Mouse (Mus musculus) forebrain, embryonic 10.5 days (tissue): ENCODE results near the gene Psma6. TPM values are rescaled to one million over a fixed set of nuclear protein-coding genes. Genes with fewer than 3 reads are reported as not detected.

Experiments
- DNase-seq: peaks from one replicate; pipeline ENCODE4 v3.0.0-alpha.2; 2017; ENCODE audit warnings: low spot score; ENCODE audit errors: extremely low spot score
- H3K27ac ChIP-seq: fragments of 300-500 bp; sonication (generic); 2 replicates; pipeline ENCODE4 v1.5.1; 2016; ENCODE audit warnings: mild to moderate bottlenecking
- H3K27me3 ChIP-seq: fragments of 300-500 bp; sonication (generic); 2 replicates; pipeline ENCODE4 v1.6.1; 2016; ENCODE audit warnings: mild to moderate bottlenecking; ENCODE audit not compliant: poor library complexity, severe bottlenecking
- H3K36me3 ChIP-seq: fragments of 300-500 bp; sonication (generic); replicated peaks from 2 replicates; pipeline ENCODE4 v1.6.1; 2016; ENCODE audit warnings: mild to moderate bottlenecking, moderate library complexity
- H3K4me1 ChIP-seq: fragments of 300-500 bp; sonication (generic); 2 replicates; pipeline ENCODE4 v1.6.1; 2016
- H3K4me3 ChIP-seq: fragments of 300-500 bp; sonication (generic); 2 replicates; pipeline ENCODE4 v1.5.1; 2016; ENCODE audit warnings: mild to moderate bottlenecking, moderate library complexity
- H3K9me3 ChIP-seq: fragments of 300-500 bp; sonication (generic); 2 replicates; pipeline ENCODE4 v1.6.1; 2016; ENCODE audit warnings: mild to moderate bottlenecking, moderate library complexity
- WGBS: fragments of 180-500 bp; shearing (Covaris S2); methylation state at CpG from one replicate; pipeline ENCODE4 v1.1.7; 2016; 5-methylcytosine and 5-hydroxymethylcytosine counted together
- polyA plus RNA-seq: library from polyadenylated mRNA; unstranded; fragments of >200 nt; fragmentation: Nextera tagmentation; extraction: Ambion mirVana; gene quantifications from 2 replicates; pipeline ENCODE4 v1.2.1, GENCODE M21; 2016

Gene Psma6
- polyA plus RNA-seq, 1 experiment from 2014 or later = 503 TPM

DNA sequence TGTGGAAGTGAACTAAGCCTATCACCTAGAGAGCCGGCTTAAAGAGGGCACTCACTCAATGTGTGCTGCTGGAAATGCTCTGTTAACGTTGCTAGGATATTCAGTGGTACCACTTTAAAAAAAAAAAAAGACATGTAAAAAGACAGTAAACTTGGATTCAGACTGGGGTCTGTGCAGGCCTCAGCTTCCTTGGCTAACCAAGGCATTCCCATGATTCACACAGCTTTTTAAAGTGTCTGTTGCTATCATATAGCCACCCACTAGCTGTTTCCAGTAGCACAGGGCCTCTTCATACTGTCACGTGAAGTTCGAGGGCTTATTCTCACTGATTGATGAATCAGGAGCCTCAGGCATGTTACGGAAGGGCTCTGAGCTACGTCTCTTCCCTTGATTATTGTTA is 78.4 kb downstream of the Psma6 start:
- H3K27ac ChIP-seq = no peak overlapping the region

DNA sequence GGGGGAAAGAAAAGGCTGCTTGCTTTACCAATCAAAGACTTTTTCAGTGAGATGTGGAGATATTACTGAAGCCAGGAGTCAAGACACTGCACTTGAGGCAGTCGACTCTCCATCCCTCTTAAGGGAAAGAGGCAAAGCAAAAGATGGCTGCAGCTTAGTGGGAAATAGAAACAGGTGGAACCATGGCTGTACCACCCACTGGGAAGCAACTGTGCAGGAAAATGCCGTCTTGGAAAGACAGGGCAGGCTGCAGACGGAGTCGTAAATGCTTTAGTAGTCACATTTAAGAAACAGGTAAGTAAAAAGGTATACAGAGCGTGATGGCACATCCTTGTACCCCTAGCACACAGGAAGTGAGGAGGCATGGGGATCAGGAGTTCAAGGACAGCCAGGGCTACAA is 79.1 kb downstream of the Psma6 start:
- no peak overlapping the region for H3K27ac ChIP-seq

More for the DNA sequence above, 78.4 kb downstream of the Psma6 start:
- peaks cover 47% of the 10 kb centered on the region for H3K4me1 ChIP-seq
- no peaks in the 10 kb centered on the region; the same call in 1 of the 2 replicates for H3K27me3 ChIP-seq
- no peak for DNase-seq
- no peaks in the 10 kb centered on the region for H3K9me3 ChIP-seq
- H3K4me3 ChIP-seq = no peak overlapping the region
- 85% methylated on average over 6 of the region's 6 CpGs for WGBS
- H3K36me3 ChIP-seq = no peaks in the 10 kb centered on the region

DNA sequence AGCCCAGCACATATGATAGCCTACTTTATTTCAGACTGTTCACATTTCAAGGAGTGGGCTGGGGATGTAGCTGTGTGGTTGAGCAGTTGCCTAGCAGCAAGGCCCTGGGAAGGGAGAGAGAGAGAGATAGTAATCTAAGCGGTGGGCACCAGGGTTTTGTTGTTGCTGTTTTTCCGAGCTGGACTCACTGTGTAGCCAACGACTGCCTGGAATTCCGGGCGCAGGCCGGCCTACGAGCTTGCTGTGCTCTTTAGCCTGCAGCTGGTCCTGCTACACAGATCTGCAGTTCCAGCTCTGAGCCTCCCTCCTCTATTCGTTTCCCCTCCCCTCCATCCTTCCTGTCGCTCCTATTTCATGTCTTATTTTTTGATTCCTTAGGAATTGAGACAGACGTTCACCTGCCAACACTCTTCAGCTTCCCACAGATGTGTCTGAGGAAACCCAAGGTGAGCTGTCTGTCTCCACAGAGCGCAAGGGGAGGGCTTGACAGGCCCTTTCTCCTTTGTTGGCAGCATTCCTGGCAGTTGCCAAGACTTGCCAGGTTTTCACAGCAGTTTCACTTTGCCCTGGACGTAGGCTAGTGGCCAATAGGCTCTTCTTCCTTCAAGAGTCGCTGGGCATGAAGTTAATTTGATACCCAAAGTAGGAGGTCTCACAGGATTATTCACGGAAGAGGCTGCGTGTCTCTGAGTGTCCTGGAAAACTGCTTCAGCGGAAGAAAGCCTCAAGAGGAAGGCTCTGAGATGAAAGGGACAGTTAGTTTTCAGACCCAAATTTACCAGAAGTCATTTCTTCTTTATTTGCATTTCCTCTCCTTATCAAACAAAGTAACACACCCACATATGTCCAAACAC is 80.2 kb downstream of the Psma6 start:
- WGBS = 51% methylated on average over 16 of the region's 16 CpGs
- Histone ChIP-seq H3K27ac (peak overlapping the region; percentile 67), H3K4me1 (peaks cover 55% of the 10 kb centered on the region), H3K4me3 (no peak overlapping the region), H3K9me3 (no peaks in the 10 kb centered on the region), H3K36me3 (no peaks in the 10 kb centered on the region), H3K27me3 (peaks cover 6% of the 10 kb centered on the region; the same call in 1 of the 2 replicates)
- DNase-seq = peak; percentile 32

More for the DNA sequence above, 79.1 kb downstream of the Psma6 start:
- peaks cover 1% of the 10 kb centered on the region; the same call in 1 of the 2 replicates for H3K27me3 ChIP-seq
- DNase-seq = no peak
- WGBS = 79% methylated on average over 5 of the region's 5 CpGs
- no peaks in the 10 kb centered on the region for H3K9me3 ChIP-seq
- no peaks in the 10 kb centered on the region for H3K36me3 ChIP-seq
- no peak overlapping the region for H3K4me3 ChIP-seq
- H3K4me1 ChIP-seq = peaks cover 53% of the 10 kb centered on the region

DNA sequence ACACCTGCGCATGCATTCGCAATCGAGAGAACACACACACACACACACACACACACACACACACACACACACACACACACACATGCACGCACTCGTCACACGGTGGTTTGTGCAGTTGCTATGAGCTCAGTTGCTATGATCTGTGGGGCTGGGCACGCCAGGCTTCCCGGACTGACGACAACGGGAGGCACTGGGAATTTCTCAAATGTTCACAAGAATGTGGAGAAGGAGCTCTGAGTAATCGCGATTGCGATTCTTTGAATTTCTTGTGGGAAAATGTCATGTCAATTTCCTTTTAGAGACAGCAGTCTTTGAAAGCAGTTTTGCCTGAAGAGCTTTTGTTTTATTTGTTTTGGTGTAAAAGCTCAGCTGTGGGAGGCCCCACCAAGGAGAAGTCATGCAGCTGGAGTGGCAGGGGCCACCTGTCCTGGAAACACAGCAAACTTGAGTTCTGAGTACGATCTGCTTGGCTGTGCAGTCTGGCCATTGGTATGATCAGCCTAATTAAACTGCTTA is 80.9 kb downstream of the Psma6 start:
- Histone ChIP-seq H3K27me3 (peaks cover 10% of the 10 kb centered on the region; the same call in 1 of the 2 replicates), H3K9me3 (no peaks in the 10 kb centered on the region), H3K4me1 (peaks cover 57% of the 10 kb centered on the region), H3K36me3 (no peaks in the 10 kb centered on the region), H3K4me3 (no peak overlapping the region), H3K27ac (peak overlapping the region; percentile 35; the same call in 1 of the 2 replicates)
- no peak for DNase-seq
- 80% methylated on average over 14 of the region's 14 CpGs for WGBS

DNA sequence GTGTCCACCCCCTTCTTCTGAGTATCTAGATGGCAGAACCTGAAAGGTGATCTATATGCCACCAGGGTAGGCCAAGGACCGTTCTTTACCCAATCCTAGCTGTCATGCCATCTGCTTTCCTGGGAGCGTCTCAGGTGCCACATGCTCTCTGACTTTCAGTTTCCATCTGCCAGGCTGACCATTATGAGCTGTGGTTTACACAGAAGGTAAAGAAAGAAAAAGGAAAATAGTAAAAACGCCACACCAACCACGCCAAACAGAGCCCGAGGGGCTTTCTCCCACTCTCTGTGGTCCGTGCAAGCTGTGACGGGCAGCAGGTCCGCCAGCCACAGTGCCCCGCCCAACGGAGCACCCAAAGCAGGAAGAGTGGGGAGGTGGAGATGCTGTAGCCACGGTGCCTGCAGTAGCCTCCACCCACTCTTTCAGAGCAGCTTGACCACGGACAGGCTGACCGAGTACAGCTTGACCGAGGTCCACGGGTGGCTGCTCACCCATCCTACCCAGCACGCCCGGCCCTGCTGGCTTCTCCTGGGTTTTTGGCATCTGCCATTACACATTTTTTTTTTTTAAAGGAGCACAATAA is 81.5 kb downstream of the Psma6 start:
- Histone ChIP-seq H3K4me1 (peaks cover 63% of the 10 kb centered on the region), H3K27me3 (peaks cover 10% of the 10 kb centered on the region; the same call in 1 of the 2 replicates), H3K27ac (peak overlapping the region; percentile 35; the same call in 1 of the 2 replicates), H3K4me3 (no peak overlapping the region), H3K36me3 (no peaks in the 10 kb centered on the region), H3K9me3 (no peaks in the 10 kb centered on the region)
- WGBS = 88% methylated on average over 17 of the region's 17 CpGs
- DNase-seq = no peak

DNA sequence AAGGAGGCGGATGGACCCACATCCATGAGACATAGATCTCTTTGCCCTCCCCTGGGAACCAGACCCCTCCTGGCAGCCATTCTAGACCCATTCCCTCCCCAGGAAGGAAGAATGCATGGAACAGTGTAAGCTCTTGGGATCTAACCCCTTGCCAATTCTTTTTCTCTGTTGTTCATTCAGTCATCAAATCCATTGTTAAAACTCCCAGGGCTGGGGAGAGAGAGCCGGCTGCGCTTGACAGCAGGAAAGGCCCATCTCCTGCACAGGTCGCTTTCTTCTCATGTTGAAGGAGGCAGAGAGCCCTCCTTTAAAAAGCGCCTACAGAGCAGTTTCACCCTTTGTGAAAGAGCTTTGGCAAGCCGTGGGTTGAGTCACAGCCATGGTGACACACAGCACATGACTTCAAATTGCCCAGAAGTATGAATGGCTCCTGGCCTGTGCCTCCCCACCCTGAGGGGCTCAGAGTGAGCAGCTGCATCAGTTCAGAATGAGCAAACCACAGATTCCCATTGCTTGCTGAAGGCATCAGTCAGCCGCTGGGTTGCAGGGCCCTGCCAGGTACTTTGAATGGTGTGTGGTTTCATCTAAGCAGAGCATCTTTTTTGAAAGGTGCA is 82.2 kb downstream of the Psma6 start:
- Histone ChIP-seq H3K9me3 (no peaks in the 10 kb centered on the region), H3K27me3 (peaks cover 14% of the 10 kb centered on the region; the same call in 1 of the 2 replicates), H3K27ac (no peak overlapping the region), H3K4me3 (no peak overlapping the region), H3K36me3 (no peaks in the 10 kb centered on the region), H3K4me1 (peaks cover 68% of the 10 kb centered on the region)
- WGBS = 70% methylated on average over 7 of the region's 7 CpGs
- DNase-seq = no peak

DNA sequence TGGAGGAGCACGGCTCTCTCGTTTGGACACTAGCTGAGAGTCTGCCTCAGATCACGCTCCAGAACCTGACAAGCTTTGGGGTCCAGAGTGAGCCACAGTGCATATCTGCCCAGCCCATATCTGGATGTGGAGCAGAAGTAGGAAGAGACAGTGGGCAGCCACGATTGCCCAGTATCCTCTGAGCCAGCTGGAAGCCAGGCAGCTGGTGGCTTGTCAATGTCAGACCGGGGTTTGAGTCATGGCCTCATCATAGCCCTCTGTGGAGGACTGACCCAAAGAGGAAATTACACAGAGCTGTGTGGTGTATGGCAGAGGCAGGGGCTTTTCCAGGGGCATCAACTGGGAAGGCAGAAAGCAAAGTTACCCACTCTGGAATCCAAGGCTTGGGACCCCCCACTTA is 82.8 kb downstream of the Psma6 start:
- Histone ChIP-seq H3K27me3 (peaks cover 15% of the 10 kb centered on the region), H3K4me3 (no peak overlapping the region), H3K36me3 (no peaks in the 10 kb centered on the region), H3K27ac (no peak overlapping the region), H3K4me1 (peaks cover 65% of the 10 kb centered on the region), H3K9me3 (no peaks in the 10 kb centered on the region)
- WGBS = 87% methylated on average over 5 of the region's 5 CpGs
- no peak for DNase-seq

DNA sequence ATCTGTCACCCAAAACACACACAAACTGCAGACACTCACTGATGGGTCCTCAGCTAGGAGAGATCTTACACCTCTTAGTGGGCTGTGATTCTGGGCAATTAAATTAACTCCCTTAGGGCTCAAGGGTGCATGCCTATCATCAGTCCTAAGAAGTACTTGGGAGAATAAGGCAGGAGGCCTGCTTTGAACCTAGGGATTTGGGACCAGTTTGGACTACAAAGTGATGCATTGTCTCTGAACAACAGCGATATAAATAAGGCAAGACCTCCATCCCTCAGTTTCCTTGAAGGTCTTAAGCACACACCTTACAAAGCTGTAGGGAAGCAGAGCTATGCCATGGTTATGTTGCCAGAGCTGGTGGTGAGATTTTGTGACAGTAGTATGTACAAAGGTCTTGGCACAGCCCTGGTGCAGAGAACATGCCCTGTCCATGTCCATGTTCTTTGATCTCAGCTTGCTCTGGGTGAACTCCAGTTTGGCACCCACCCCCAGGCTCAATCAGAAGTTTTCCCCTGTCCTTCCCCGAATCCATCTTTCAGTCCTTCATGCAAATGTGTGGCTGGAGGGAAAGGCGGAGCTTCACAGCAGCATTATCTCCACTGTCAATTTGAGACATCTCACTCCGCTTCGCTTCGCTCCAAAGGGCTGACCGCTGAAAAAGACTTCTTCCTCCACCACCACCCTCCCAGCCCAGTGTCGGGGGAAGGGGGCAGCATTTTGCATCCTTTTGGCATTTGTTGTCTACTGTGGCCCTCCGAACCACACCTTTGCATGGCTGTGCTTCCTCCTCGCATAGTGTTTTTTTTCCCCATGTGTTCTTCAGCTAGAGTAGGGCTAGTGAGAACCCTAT is 83.5 kb downstream of the Psma6 start:
- WGBS = 72% methylated on average over 10 of the region's 10 CpGs
- H3K36me3 ChIP-seq = no peaks in the 10 kb centered on the region
- H3K4me1 ChIP-seq = peaks cover 65% of the 10 kb centered on the region
- DNase-seq = no peak
- no peak overlapping the region for H3K27ac ChIP-seq
- no peaks in the 10 kb centered on the region for H3K9me3 ChIP-seq
- peaks cover 22% of the 10 kb centered on the region for H3K27me3 ChIP-seq
- no peak overlapping the region for H3K4me3 ChIP-seq

Other genes with a start within 250 kb of the Psma6 start
- gene Srp54b, start 229.1 kb upstream of the Psma6 start, polyA plus RNA-seq = 44.0 and 47.5 TPM in 2 replicates
- 2.1 and 4.0 TPM in 2 replicates for gene 1700047I17Rik2, start 184.6 kb upstream of the Psma6 start, polyA plus RNA-seq
- gene Srp54c, start 154.1 kb upstream of the Psma6 start, polyA plus RNA-seq = 56.0 and 57.1 TPM in 2 replicates
- 19.0 and 19.4 TPM in 2 replicates for gene 1110008L16Rik, start 84.6 kb upstream of the Psma6 start, polyA plus RNA-seq
- 23.1 and 23.2 TPM in 2 replicates for gene Ppp2r3c, start 81.2 kb upstream of the Psma6 start, polyA plus RNA-seq
- 34.3 and 36.1 TPM in 2 replicates for gene Nfkbia, start 108.4 kb downstream of the Psma6 start, polyA plus RNA-seq
- not detected in 2 replicates for gene Aldoart2, start 181.0 kb downstream of the Psma6 start, polyA plus RNA-seq
- gene Insm2, start 215.2 kb downstream of the Psma6 start, polyA plus RNA-seq = 0.30 and 0.38 TPM in 2 replicates